Mouse (Mus musculus) lung, postnatal 25 days (tissue): ENCODE results near the gene Ankrd13c.

ENCODE experiments used
- DNase-seq: peaks from one replicate; pipeline ENCODE4 v3.0.0; 2022; ENCODE audit warnings: low spot score

Ankrd13c gene

GRCm38 (mm10) chr3:157955466-157955865 lies 8.4 kb downstream of the Ankrd13c start:
- no peak for DNase-seq

GRCm38 (mm10) chr3:157956201-157956600 lies 9.2 kb downstream of the Ankrd13c start:
- no peak for DNase-seq

GRCm38 (mm10) chr3:157957320-157957719 lies 10.3 kb downstream of the Ankrd13c start:
- no peak for DNase-seq

- DNase-seq, result no peak
Observed at GRCm38 (mm10) chr3:157971151-157971550, 24.1 kb downstream of the Ankrd13c start.

GRCm38 (mm10) chr3:157973236-157973635 lies 26.2 kb downstream of the Ankrd13c start:
- DNase-seq, result no peak

GRCm38 (mm10) chr3:157979619-157980018 lies 32.6 kb downstream of the Ankrd13c start:
- DNase-seq, result no peak

- DNase-seq, result no peak
Observed at GRCm38 (mm10) chr3:157993322-157993721, 46.3 kb downstream of the Ankrd13c start.

- DNase-seq, result no peak
Observed at GRCm38 (mm10) chr3:157995726-157996125, 48.7 kb downstream of the Ankrd13c start.

GRCm38 (mm10) chr3:157998742-157999369 lies 51.8 kb downstream of the Ankrd13c start:
- DNase-seq, result no peak

GRCm38 (mm10) chr3:158008647-158009046 lies 61.6 kb downstream of the Ankrd13c start:
- no peak for DNase-seq

- DNase-seq, result no peak
Observed at GRCm38 (mm10) chr3:158009762-158010320, 62.8 kb downstream of the Ankrd13c start.

- peak; percentile 89 for DNase-seq
Observed at GRCm38 (mm10) chr3:158031371-158031925, 84.4 kb downstream of the Ankrd13c start.

GRCm38 (mm10) chr3:158032106-158032505 lies 85.1 kb downstream of the Ankrd13c start:
- DNase-seq, result no peak

GRCm38 (mm10) chr3:158035866-158036265 lies 88.8 kb downstream of the Ankrd13c start:
- no peak for DNase-seq

GRCm38 (mm10) chr3:158036329-158036988 lies 89.4 kb downstream of the Ankrd13c start, which contains the start of the genes Srsf11 and Lrrc40:
Gene Srsf11, minus strand, starts transcription at chr3:158036639.
Gene Lrrc40, plus strand, starts transcription at chr3:158036662.
- DNase-seq, result peak; percentile 96

- DNase-seq, result no peak
Observed at GRCm38 (mm10) chr3:158038106-158038505, 91.1 kb downstream of the Ankrd13c start.

- DNase-seq, result no peak
Observed at GRCm38 (mm10) chr3:158040755-158041154, 93.7 kb downstream of the Ankrd13c start.

- DNase-seq, result no peak
Observed at GRCm38 (mm10) chr3:158049508-158049907, 102.5 kb downstream of the Ankrd13c start.
